ENCODE assay signal across 17 mouse cellular contexts in the genomic region with DNA sequence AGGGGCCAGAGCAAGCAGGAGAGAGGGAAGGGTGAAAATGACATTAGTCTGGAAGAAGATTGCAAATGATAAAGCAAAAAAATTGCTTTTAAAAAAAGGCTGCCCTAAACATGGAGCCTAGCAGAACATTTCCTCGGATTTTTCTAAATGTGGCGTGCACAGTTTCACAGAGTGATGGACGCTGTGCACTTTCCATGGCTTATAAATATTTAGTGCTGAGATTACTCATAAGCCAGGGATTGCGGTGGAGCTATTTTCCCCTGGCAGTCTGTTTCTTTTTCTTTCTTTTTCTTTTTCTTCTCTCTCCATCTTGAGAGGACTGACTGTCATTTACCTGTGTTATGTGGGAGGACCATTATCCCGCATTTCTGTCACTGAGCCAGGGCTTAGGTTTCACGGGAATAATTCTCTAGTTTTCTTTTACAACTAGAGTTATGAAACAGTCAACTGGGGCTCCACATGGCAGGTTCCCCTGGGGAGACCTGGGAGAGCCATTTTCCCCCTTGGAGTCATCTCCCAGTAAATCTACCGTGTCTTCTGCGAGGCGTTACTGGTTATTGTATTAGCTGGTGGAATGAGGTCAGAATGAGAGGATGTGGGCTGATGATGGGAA.
A peak's percentile ranks its signal among the peaks of the same experiment; 100 is the strongest.
DNase-seq lines count a peak whose midpoint lies in the region; ATAC-seq lines count a peak whose summit lies in the region.
"Had no signal": no experiment of that assay in that cellular context is flagged by ENCODE, and none has a peak within 500 bp of the region (broad histone marks: within the 10 kb centered on the region; RNA-seq: fewer than 3 reads in every experiment).

No protein-coding gene starts in this region.

- no peak overlapping the region for H3K4me3 ChIP-seq in neural tube, embryonic 15.5 days (replicated peaks)
- H3K4me3 ChIP-seq: gastrocnemius, adult 2 months; heart, adult 2 months had no signal

- no peaks in the 10 kb centered on the region for H3K27me3 ChIP-seq in neural tube, embryonic 15.5 days (replicated peaks)
- H3K27me3 ChIP-seq: Patski had no signal

- DNase-seq in frontal cortex, adult 2 months (ENCODE audit: extremely low spot score in 1 of 2, low spot score in 1 of 2), result peak; percentile 14 to 58
- DNase-seq in frontal cortex, postnatal 10 days (ENCODE audit: low spot score in 2 of 2), result no peak
- peak; percentile 44 to 57 for DNase-seq in left cerebral cortex, adult 18-20 months (ENCODE audit: low spot score in 2 of 2)
- no peak for DNase-seq in left cerebral cortex, postnatal 10 days (ENCODE audit: extremely low spot score in 1 of 2, low spot score in 2 of 2)
- peak; percentile 29 for DNase-seq in layer of hippocampus, adult 9-11 months
- no peak for DNase-seq in T-cell, adult 2 months (ENCODE audit: low spot score)
- DNase-seq in kidney, postnatal 10 days, result no peak
- DNase-seq: cerebellum, adult 9-10 months; gastrocnemius, adult 2 months; heart, adult 2 months; heart, postnatal 14 days; kidney, postnatal 36 days; liver, postnatal 0 days had no signal

- peak overlapping the region; percentile 39 for H3K27ac ChIP-seq in neural tube, embryonic 15.5 days (replicated peaks)
- H3K27ac ChIP-seq: gastrocnemius, adult 2 months; heart, adult 2 months; macrophage had no signal

- no peaks in the 10 kb centered on the region for H3K36me3 ChIP-seq in neural tube, embryonic 15.5 days

- no peak overlapping the region for H3K4me2 ChIP-seq in neural tube, embryonic 15.5 days

- H3K9me3 ChIP-seq in neural tube, embryonic 15.5 days (replicated peaks), result no peaks in the 10 kb centered on the region

- peaks cover 30% of the 10 kb centered on the region for H3K4me1 ChIP-seq in neural tube, embryonic 15.5 days

- intact Hi-C loops in left cerebral cortex, postnatal 10 days (cut with DNase I), result no loop called here

- ATAC-seq in neural tube, embryonic 15.5 days (ENCODE audit: low FRiP score), result no peak
- ATAC-seq: intestine, embryonic 16.5 days; liver, postnatal 0 days had no signal

- 49% methylated on average over 9 of the region's 9 CpGs for WGBS in neural tube, embryonic 15.5 days

- no peak overlapping the region for H3K9ac ChIP-seq in neural tube, embryonic 15.5 days (replicated peaks)
- H3K9ac ChIP-seq: liver, postnatal 0 days had no signal

Comparison
In these comparisons a context has a peak if more than half of its experiments do, and no peak if none do; other contexts are left out.
1. DNase-seq: peak in frontal cortex, adult 2 months (2 of 2), left cerebral cortex, adult 18-20 months (2 of 2) and layer of hippocampus, adult 9-11 months (single experiment); none in frontal cortex, postnatal 10 days (0 of 2), left cerebral cortex, postnatal 10 days (0 of 2), T-cell, adult 2 months (single experiment) and kidney, postnatal 10 days (single experiment).